Mouse (Mus musculus): ENCODE measurements at regions not wholly inside any gene's neighbourhood (a gene's known extent, or its start where the extent isn't known, plus 50 kb on each side); places are given as distances from the start of the nearest gene placed in this dataset.

DNA sequence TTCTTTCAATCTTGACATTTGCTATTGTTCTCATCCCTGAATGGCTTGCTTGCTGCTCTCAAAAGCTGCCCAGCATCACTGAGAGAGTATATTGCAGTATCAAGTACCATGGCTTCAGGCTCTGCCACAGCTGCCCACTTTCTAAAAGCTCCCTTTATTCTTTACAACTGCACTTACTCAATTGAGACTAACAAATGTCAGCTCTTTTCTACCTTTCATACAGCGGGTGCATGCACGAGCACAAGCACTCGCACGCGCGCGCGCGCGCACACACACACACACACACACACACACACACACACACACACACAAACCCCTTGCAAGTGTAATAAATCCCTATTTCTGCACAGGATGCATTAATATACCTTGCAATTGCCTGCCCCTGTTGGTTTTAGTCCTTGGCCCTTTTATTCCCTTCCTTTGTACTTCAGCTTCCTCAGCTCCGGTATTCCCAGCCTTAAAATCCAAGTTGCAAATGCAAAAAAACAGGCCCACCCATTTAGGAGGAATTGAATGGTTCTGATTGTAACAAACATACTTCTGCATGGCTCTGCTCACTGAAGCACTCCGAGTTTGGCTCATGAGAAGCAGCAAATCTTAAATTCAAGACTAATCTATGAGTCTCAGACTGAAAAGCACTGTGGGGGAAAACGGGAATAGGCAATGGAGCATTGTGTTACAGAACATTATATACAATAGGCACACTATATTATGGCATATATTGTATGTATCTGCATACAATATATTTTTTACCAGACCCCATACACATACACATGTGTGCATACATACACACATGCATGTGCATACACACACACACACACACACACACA, 447.7 kb upstream of the Btbd3 start:
- no peak for TF ChIP-seq CTCF (IDR thresholded peaks at IDR 0.05; ENCODE audit: low read depth)
- TF ChIP-seq EP300 (optimal IDR thresholded peaks at IDR 0.05) = no peak

All from stomach, postnatal 0 days (tissue).